Mouse (Mus musculus): ENCODE data around the gene Nrgn. TPM values are rescaled to one million over a fixed set of nuclear protein-coding genes. Genes with fewer than 3 reads are reported as not detected.

Nrgn gene
- polyA plus RNA-seq, 1 experiment: 7.8 TPM

DNA sequence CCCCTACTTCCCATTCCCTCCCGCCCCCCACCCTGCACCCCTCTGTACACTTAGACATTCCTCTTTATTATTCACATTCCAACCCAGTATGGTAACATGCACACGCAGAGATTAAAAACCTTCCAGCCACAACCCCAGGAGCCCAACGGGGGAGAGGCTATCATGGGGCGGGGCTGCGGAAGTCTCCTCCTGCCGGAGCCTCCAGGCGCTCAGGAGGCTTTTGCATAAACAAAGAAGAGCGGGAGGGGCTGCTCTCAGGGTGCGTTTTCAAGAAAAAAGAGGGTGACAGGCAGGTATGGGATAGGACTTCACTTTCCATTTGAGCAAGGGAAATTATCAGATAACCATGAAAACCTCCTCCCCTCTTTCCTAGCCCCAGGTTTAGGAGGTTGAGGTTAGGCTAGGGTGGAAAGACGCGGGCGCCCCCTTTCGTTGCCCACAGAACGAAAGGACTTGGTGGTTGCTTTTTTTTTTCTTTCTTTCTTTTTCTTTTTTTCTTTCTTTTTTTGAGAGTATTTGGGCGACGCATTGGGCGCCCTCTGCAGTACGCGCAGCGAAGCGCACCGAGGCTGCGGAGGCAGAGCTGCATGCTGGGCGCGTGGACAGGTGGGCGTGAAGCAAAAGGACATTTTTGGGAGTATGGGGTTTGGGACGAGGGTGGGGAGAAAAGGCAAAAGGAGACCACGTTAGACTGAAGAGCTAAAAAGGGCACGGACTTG is 8.1 kb downstream of the Nrgn start:
- peak; percentile 74; the same call in 1 of the 2 replicates for TF ChIP-seq CTCF (IDR thresholded peaks at IDR 0.05; ENCODE audit: extremely low read depth, insufficient read length, insufficient replicate concordance, low read depth, low read length)
- no peak for TF ChIP-seq POLR2A (IDR thresholded peaks at IDR 0.05; ENCODE audit: low read depth, low read length)
- 0 out of 2 replicates have a peak, but pooled peaks cover 3% of the 10 kb centered on the region for H3K4me1 ChIP-seq (ENCODE audit: control insufficient read depth, insufficient read depth, insufficient read length, low read length)
- no peak overlapping the region for H3K27ac ChIP-seq (ENCODE audit: insufficient read depth, low read depth, low read length)
- H3K36me3 ChIP-seq (ENCODE audit: control insufficient read depth, insufficient read depth, low read length): no peaks in the 10 kb centered on the region
- 4% methylated on average over 29 of the region's 29 CpGs for WGBS
- H3K4me3 ChIP-seq (ENCODE audit: low read depth, low read length): peak overlapping the region; percentile 63
- no peaks in the 10 kb centered on the region for H3K27me3 ChIP-seq (ENCODE audit: control insufficient read depth, insufficient read depth, low read length)

DNA sequence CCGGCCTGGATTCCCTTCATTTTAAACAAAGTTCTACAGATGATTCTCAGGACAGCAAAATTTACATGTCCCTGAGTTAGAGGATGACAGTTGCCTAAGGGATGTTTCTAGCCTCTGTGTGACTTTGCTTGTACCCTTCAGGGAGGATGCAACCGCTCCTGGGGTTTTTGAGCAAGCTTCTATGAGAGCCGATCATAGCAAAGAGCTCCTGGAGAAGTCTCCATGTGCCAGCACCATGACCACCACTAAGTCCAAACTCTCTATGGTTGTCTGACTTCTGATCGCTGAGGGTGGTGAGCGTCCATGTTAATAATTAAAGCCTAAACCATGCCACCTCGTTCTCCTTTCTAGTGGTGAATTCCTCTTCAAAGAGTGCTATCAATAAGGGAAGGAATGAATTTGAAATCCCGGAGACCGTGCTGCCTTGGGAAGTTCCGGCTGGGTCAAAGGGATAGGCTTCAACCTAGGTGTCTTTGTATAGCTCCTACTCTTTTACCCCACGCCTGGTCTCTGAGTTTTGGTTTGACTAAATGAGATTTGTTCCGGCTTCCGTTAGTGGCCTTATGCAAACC is 8.7 kb downstream of the Nrgn start:
- Histone ChIP-seq H3K27ac (ENCODE audit: insufficient read depth, low read depth, low read length) (no peak overlapping the region), H3K4me1 (ENCODE audit: control insufficient read depth, insufficient read depth, insufficient read length, low read length) (0 out of 2 replicates have a peak, but pooled peaks cover 3% of the 10 kb centered on the region), H3K36me3 (ENCODE audit: control insufficient read depth, insufficient read depth, low read length) (no peaks in the 10 kb centered on the region), H3K27me3 (ENCODE audit: control insufficient read depth, insufficient read depth, low read length) (no peaks in the 10 kb centered on the region), H3K4me3 (ENCODE audit: low read depth, low read length) (peak overlapping the region; percentile 63)
- 27% methylated on average over 12 of the region's 12 CpGs for WGBS
- TF ChIP-seq POLR2A (IDR thresholded peaks at IDR 0.05; ENCODE audit: low read depth, low read length) (no peak), CTCF (IDR thresholded peaks at IDR 0.05; ENCODE audit: extremely low read depth, insufficient read length, insufficient replicate concordance, low read depth, low read length) (no peak)

GRCm38 (mm10) chr9:37541851-37542642 is 10.7 kb downstream of the Nrgn start:
- WGBS: 80% methylated on average over 7 of the region's 7 CpGs
- Histone ChIP-seq H3K27ac (ENCODE audit: insufficient read depth, low read depth, low read length) (0 out of 2 replicates have a peak overlapping the region, but pooled peaks have one; percentile 20), H3K36me3 (ENCODE audit: control insufficient read depth, insufficient read depth, low read length) (no peaks in the 10 kb centered on the region), H3K27me3 (ENCODE audit: control insufficient read depth, insufficient read depth, low read length) (no peaks in the 10 kb centered on the region), H3K4me1 (ENCODE audit: control insufficient read depth, insufficient read depth, insufficient read length, low read length) (0 out of 2 replicates have a peak, but pooled peaks cover 3% of the 10 kb centered on the region), H3K4me3 (ENCODE audit: low read depth, low read length) (no peak overlapping the region)
- no peak for TF ChIP-seq CTCF (IDR thresholded peaks at IDR 0.05; ENCODE audit: extremely low read depth, insufficient read length, insufficient replicate concordance, low read depth, low read length)

DNA sequence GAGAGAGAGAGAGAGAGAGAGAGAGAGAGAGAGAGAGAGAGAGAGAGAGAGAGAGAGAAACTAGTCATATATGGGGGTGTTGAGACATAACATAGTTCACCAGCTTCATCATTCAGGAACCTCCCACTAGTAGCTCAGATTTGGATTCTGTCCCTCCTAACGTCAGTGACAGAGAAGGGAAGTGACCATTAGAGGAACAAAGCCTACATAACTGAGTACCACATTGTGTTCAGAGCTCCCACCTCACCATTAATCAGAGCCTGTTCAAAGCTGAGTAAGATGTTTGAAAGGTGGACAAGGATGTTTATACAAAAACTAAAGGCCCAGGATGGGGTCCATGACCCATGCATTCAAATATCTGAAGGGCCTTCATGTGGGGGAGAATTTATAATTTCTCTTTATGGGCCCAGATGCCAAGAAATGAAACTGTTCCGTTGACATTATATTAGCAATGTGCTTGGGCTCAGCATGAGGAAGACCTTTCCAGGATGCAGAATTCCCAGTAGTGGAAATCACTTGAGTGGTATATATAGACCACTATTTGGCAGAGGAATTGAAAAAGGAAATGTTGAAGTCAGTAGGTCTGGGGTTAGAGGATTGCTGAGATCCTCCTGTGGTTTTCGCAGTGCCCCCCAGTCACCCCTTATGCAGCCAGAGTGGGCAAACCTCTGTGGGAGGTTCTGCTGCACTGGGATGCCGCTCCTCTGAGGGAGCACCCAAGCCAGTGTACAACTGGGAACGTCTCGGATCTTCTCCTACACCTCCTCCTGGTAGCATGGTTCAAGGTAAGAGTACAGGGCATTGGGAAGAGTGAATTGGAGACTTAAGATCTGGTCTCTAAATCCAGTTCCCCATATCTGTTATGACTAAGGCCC is 11.8 kb downstream of the Nrgn start:
- no peak overlapping the region for H3K27ac ChIP-seq (ENCODE audit: insufficient read depth, low read depth, low read length)
- H3K4me1 ChIP-seq (ENCODE audit: control insufficient read depth, insufficient read depth, insufficient read length, low read length): 0 out of 2 replicates have a peak, but pooled peaks cover 3% of the 10 kb centered on the region
- WGBS: 85% methylated on average over 6 of the region's 6 CpGs
- H3K27me3 ChIP-seq (ENCODE audit: control insufficient read depth, insufficient read depth, low read length): no peaks in the 10 kb centered on the region
- no peak overlapping the region for H3K4me3 ChIP-seq (ENCODE audit: low read depth, low read length)
- no peaks in the 10 kb centered on the region for H3K36me3 ChIP-seq (ENCODE audit: control insufficient read depth, insufficient read depth, low read length)
- no peak for TF ChIP-seq CTCF (IDR thresholded peaks at IDR 0.05; ENCODE audit: extremely low read depth, insufficient read length, insufficient replicate concordance, low read depth, low read length)
- TF ChIP-seq POLR2A (IDR thresholded peaks at IDR 0.05; ENCODE audit: low read depth, low read length): no peak

DNA sequence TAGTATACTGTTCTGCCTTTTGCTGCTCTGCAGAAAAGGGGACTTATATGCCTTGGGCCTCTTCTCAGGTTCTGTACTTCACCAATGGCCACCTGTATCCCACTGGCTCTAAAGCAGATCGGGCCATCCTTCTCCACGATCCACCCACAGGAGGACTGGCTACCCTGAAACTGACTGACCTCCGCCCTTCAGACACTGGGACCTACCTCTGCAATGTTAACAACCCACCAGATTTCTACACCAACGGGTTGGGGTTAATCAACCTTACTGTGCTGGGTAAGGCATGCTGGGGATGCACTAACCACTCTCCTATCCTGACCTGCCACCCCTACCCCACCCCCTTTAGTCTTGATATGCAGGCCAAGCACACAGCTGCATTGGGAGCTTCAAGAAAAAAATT is 12.5 kb downstream of the Nrgn start:
- no peak overlapping the region for H3K4me3 ChIP-seq (ENCODE audit: low read depth, low read length)
- 89% methylated on average over 4 of the region's 4 CpGs for WGBS
- no peaks in the 10 kb centered on the region for H3K27me3 ChIP-seq (ENCODE audit: control insufficient read depth, insufficient read depth, low read length)
- H3K36me3 ChIP-seq (ENCODE audit: control insufficient read depth, insufficient read depth, low read length): no peaks in the 10 kb centered on the region
- H3K4me1 ChIP-seq (ENCODE audit: control insufficient read depth, insufficient read depth, insufficient read length, low read length): 0 out of 2 replicates have a peak, but pooled peaks cover 2% of the 10 kb centered on the region
- no peak overlapping the region for H3K27ac ChIP-seq (ENCODE audit: insufficient read depth, low read depth, low read length)
- TF ChIP-seq CTCF (IDR thresholded peaks at IDR 0.05; ENCODE audit: extremely low read depth, insufficient read length, insufficient replicate concordance, low read depth, low read length) (no peak), POLR2A (IDR thresholded peaks at IDR 0.05; ENCODE audit: low read depth, low read length) (no peak)

GRCm38 (mm10) chr9:37539170-37540025 is 13.3 kb downstream of the Nrgn start, which contains the start of gene Vsig2:
Vsig2 (plus strand) TSS chr9:37539255.
- H3K4me3 ChIP-seq (ENCODE audit: low read depth, low read length): no peak within 1 kb of the TSS

More at GRCm38 (mm10) chr9:37539170-37540025, 13.3 kb downstream of the Nrgn start, which contains the start of gene Vsig2:
- no peak for TF ChIP-seq POLR2A (IDR thresholded peaks at IDR 0.05; ENCODE audit: low read depth, low read length)
- no peak for TF ChIP-seq CTCF (IDR thresholded peaks at IDR 0.05; ENCODE audit: extremely low read depth, insufficient read length, insufficient replicate concordance, low read depth, low read length)
- Histone ChIP-seq H3K36me3 (ENCODE audit: control insufficient read depth, insufficient read depth, low read length) (no peaks in the 10 kb centered on the region), H3K27me3 (ENCODE audit: control insufficient read depth, insufficient read depth, low read length) (no peaks in the 10 kb centered on the region), H3K27ac (ENCODE audit: insufficient read depth, low read depth, low read length) (no peak within 1 kb of the TSS), H3K4me1 (ENCODE audit: control insufficient read depth, insufficient read depth, insufficient read length, low read length) (no peaks in the 10 kb centered on the region)
- 62% methylated on average over 23 of the region's 23 CpGs for WGBS

Measured in small intestine, adult 2 months (tissue).